Mouse (Mus musculus): ENCODE measurements at regions not wholly inside any gene's neighbourhood (a gene's known extent, or its start where the extent isn't known, plus 50 kb on each side); places are given as distances from the start of the nearest gene placed in this dataset.

- DNase-seq, result no peak
These were observed 76.1 kb upstream of the Dynlt3 start for GRCm38 (mm10) chrX:9738904-9739303.

DNA sequence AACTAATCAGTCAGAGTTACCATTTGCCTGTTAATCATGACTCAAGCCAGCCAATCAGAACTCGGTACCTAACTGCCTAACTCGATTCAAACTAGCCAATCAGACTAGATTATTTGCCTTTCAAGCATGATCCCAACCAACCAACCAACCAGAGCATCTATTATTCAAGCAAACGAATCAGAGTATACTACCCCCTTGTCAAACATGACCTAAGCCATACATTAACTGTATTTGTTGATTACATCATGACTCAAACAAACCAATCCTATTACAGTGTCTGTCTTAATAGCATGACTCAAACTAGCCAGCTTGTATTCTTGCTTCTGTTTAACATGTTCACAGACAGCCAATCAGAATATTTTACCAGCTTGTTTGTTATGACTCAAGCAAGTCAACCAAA is 79.7 kb upstream of the Dynlt3 start:
- no peak for DNase-seq

DNA sequence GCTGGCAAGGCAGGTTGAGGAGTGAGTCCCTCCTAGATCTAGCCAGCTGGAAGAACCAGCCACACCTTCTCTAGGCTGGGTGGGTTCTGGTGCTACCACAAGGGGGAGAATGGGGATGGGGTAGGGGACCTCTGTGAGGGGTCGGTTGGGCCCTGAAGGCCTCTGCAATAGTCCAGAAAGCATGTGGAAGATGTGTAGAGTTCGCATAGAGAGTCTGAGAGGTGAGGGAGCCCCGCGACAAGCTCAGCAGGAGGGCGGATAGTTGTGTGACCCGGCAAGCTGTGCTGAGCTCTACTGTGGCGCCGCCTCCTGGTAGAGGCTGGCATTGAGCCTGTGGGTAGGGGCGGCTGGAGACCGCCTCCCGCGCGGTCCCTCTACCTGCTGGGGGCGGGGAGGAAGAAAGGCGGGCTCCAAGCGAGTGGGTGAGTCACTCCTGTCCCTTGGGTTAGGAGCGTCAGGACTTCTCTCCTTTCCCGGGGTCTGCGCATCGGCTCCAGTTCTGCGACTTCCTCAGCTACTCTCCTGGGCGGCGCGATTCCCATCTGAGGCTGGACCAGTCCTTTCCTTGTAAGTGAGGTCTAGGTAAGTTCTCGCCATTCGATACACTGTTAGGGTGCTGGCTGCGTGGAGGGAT is 84.6 kb upstream of the Dynlt3 start:
- DNase-seq, result peak; percentile 62

DNA sequence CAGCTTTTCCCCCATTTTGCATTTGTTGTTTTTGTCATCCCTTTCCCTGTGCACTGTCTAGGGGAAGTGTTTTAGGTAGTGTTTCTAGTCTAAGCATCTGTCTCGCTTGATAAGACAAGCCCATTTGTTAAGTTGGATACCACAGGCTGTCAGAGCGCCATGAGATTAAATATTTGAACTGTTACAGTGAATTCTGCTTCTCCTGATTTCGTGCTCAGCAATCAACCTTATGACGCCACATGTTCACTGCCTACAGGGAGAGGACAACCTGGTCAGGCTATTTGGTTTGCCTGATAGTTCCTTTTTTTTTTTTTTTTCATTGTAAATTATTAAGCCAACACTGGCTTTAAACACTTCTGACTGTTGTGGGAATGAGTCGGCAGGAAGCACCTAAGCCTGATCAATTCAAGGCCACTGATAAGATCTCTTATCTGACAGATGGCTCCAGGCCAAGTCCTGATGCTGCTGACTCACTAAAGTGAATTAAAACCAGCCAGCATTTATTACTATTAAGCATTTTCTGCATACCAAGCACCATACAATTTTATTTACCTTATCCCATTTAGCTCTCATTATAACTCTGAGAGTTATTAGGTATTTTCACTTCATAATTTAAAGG is 90.3 kb upstream of the Dynlt3 start:
- DNase-seq, result peak; percentile 13

GRCm38 (mm10) chrX:9769540-9769939 is 77.2 kb upstream of the Hypm start:
- DNase-seq, result no peak

- DNase-seq, result no peak
These were observed 69.2 kb upstream of the Hypm start for GRCm38 (mm10) chrX:9777498-9777897.

DNA sequence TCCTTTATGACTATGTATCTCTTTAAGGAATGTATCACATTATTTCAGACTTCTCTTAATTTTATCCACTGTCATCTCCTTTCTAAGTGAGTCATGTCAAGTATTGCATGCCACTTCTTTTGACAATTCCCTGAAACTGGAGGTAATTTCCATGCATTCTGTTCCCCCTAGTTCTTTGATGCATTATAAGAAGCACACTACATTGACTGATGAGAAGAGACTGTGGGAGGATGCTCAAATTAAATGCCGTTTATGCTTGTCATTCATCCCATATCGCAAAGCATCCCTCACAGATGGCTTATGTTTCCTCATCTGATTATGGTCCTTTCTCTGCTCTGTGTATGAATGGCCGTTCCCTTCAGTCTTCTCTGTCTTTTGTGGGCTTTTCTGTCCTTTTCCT is 57.2 kb upstream of the Hypm start:
- no peak for DNase-seq
